Mouse (Mus musculus) R1 (cell line): ENCODE measurements around the gene Runx2.

ENCODE experiments used
- DNase-seq: peaks from one replicate; pipeline ENCODE4 v3.0.0-alpha.2; 2018; ENCODE audit warnings: low read depth, low spot score

Runx2 gene

GRCm38 (mm10) chr17:44814508-44815175, at the start of gene Runx2:
TSS of gene Runx2 (minus strand) at chr17:44814797.
- DNase-seq, result no peak

DNA sequence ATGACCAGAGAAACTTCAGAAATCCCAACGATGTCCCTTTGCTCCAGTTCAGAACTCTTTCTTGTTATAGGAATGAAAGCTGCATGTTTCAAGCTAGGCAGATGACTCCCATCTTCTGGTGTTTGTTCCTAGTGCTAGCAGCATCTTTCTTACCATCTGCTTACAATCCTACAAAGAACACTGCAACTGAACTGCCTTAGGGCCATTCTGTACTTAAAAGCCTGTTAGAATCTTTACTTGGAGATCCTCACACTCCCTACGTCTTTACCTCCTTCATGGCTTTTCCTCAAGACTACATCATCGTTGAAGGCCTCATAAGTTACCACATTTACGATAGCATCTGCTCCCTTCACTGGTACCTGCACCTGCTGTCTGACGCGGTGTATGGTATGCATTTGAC, 48.6 kb upstream of the Runx2 start:
- no peak for DNase-seq

GRCm38 (mm10) chr17:44842184-44842583, 27.6 kb upstream of the Runx2 start:
- no peak for DNase-seq

DNA sequence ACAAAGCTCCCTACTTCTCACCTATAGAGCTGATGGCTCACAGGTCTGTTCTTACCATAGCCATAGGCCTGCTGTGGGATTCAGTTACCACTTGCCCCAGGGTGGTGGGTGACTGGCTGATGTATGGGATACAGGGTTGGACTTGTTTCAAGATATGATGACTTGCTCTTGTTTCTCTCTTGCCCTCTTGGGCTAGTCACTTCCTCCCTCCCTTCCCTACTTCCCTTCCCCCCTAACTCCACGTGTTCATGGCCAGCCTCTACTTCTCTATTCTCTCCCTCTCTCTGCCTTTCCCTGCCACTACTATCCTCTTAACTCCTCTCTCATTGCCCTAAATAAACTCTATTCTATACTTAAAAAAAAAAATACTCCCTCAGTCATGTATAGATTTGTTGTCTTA, 16.6 kb upstream of the Runx2 start:
- DNase-seq, result no peak

DNA sequence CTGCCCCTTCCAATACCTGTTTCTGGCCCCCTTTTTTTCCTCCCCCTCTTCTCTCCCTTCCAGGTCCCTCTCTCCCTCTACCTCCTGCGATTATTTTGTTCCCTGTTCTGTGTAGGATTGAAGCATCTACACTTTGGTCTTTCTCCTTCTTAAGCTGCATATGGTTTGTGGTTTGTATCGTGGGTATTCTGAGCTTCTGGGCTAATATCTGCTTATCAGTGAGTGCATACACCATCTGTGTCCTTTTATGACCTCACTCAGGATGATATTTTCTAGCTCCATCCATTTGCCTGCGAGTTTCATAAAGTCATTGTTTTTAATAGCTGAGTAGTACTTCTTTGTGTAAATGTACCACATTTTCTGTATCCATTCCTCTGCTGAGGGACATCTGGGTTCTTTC, 15.0 kb upstream of the Runx2 start:
- no peak for DNase-seq

GRCm38 (mm10) chr17:44827964-44828363, 13.4 kb upstream of the Runx2 start:
- DNase-seq, result no peak

- DNase-seq, result no peak
Observed at GRCm38 (mm10) chr17:44827124-44827523, 12.5 kb upstream of the Runx2 start.

GRCm38 (mm10) chr17:44821940-44822339, 7.3 kb upstream of the Runx2 start:
- peak; percentile 16 for DNase-seq

DNA sequence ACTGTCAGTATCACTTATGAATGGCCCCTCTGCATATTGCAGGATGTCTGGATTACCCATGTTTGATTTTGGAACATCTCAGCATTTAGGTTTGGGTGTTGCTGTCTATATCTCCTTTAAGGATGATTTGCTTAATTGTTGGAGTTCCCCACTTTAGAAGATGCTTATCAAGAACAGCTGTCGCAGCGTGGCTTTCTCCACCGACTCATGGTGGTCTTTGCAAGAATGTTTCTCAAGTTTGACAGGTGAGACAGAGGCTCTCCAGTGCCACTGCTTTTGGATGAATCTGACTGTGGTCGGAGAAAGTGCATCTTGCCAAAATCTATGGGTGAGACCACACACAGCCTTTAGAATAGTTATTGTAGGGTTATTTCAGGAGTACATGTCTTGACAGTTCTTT, 5.2 kb upstream of the Runx2 start:
- DNase-seq, result no peak

DNA sequence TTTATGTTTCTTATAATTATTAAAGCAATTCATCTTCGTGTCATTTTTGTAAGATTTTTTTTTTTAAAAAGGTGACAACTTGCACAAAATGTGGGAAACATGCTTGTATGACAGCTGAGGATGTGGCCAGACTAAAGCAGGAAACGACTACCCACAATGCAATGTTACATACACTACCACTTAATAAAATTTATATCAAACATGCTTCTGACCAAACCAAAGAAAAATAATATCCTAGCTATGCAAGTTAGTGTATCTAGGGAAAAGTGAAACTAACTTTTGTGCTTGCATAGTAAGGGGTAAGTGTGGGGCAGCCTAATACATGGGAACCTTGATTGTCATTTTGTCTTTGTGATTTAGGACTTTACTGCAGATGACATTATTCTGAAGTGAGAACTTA, 4.2 kb upstream of the Runx2 start:
- no peak for DNase-seq

- DNase-seq, result no peak
Observed at GRCm38 (mm10) chr17:44807031-44807430, 7.6 kb downstream of the Runx2 start.

- DNase-seq, result no peak
Observed at GRCm38 (mm10) chr17:44797331-44797730, 17.3 kb downstream of the Runx2 start.

- DNase-seq, result no peak
Observed at GRCm38 (mm10) chr17:44792218-44792917, 22.2 kb downstream of the Runx2 start.

GRCm38 (mm10) chr17:44788982-44789747, 25.4 kb downstream of the Runx2 start:
- DNase-seq, result peak; percentile 65

GRCm38 (mm10) chr17:44783143-44783542, 31.5 kb downstream of the Runx2 start:
- DNase-seq, result no peak

DNA sequence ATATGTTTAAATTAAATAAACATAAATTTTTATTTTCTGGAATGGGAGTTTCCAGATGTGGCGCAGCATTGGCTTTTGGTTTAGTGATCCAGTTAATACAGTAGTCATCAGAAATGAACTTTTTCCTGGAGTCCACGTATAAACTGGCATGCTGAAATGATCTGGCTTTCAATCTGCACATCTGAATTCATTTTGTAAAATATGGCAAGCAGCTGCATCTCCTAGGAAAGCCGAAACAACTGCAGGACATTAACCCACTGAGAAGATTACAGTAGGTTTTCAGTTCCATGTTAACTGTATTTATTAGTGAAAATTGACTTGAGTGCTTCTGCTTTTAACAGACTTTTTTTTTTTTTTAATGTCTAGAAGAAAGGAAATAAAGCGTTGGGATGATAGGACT, 32.2 kb downstream of the Runx2 start:
- no peak for DNase-seq

DNA sequence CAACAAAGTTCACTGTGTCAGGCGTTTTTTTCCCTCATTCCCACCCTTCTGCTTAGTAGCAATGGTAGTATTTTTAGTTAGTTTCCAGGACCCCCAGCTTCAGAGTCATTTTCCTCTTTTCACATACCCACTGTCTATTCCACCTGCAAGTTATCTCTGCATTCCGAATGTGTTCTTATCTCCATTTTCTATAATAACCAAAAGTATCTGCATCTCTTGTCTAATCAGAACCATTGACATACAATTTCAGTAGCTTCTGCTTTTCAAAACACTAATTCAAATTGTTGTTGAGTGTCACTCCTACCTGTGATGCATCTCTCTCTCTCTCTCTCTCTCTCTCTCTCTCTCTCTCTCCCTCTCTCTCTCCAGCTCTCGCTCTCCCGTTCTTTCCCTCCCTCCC, 34.2 kb downstream of the Runx2 start:
- no peak for DNase-seq

- DNase-seq, result no peak
Observed at GRCm38 (mm10) chr17:44778141-44778540, 36.5 kb downstream of the Runx2 start.

DNA sequence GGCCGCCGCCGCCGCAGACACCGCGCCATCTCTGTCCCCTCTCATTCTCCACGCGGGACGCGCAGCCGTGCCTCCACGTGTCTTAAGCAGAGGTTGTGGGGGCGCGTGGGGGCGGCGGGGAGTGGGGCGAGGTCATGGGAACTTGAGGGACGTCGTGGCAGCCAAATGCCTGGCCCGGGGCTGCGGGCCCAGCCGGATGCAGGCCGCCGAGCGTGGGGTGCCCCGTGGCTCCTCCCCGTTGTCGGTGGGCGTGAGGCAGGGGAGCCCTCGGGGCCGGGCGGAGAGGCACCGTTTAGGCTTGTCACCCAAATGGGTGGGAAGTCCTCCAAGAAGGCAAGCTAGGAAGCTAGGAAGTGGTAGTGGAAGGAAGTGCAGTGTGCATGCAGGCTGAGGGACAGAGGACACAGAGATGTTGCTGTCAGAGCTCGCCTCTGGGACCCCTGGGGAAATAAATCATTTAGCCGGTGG, 37.2 kb downstream of the Runx2 start:
- peak; percentile 75 for DNase-seq

DNA sequence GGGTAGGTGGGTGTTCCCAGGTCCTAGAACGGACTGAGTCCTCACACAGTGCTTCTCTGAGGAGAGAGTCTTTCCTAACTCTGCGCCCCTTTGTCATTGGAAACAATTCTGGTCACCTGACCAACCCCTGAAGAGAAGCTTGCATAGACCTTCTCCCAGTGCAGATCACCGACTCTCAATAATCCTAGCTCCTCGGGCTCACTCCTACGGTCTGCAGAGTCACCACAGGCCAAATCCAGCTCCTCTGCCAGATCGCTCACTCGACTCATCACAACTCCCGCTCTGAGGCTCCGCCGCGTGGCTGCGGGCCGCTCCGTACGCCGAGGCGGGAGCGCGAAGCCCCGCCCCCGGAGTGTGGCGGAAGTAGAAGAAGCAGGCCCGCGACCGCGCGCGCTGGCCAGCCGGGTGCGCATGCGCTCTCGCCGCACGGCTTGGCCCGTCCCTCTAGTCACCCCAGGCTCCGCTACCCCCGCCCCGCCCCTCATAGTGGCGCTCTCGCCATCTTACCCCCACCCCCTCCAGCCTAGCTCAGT, 37.8 kb downstream of the Runx2 start, which contains the start of gene Supt3:
Gene Supt3 (plus strand): TSS at position 415 of the 533 bp plus-strand sequence.
- peak; percentile 95 for DNase-seq

- no peak for DNase-seq
Observed at GRCm38 (mm10) chr17:44772576-44772975, 42.0 kb downstream of the Runx2 start.

DNA sequence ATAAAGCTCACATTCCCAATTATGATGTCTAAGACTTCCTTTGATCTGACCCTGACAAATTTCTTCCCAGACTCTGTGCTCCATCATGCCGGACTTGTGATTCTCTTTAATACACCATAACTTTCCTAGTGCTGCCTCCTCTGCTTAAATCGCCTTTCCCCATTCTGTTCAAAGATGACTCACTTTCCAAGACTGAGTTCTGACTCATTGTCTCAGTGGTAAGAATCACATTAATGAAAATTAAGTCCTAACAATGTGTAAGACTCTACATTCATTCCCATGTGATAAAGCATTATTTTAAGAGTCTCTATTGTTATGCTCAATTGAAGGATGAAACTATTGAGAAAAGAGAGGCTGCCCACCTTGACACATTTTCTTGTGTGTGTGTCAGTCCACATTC, 43.7 kb downstream of the Runx2 start:
- no peak for DNase-seq
